Mouse (Mus musculus) liver (tissue): ENCODE measurements at regions not wholly inside any gene's neighbourhood (a gene's known extent, or its start where the extent isn't known, plus 50 kb on each side); places are given as distances from the start of the nearest gene placed in this dataset.

Source experiments
- DNase-seq: peaks from one replicate; pipeline ENCODE4 v3.0.0-alpha.2; 2020; ENCODE audit warnings: mixed read lengths

DNA sequence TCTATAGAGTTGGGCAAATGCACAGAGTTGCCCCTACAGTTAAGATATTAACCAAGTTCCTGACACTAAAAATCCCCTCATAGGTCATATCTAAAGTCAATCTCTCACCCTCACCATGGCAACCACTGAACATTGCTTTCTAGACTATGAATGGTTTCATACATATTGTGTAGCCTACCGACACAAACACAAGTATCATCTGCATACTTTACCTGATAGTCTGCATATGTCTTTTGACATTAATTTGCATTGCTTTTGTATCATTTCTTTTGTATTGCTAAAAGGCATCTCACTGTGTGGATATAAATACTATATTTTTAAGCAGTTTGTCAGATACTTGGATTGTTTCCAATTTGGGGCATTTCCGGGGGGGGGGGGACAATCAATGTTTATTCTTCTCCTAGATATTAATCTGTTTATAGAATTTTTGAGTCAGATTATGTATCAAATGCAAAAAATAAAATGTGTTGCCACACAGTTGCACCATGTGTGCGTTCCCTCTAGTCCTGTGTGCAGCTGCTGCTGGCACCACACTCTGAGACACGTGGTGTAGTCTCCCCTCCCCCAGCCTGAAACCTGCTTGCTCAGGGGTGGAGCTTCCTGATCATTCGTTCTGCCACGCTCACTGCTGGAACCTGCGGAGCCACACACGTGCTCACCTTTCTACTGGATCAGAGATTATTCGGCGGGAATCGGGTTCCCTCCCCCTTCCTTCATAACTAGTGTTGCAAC, 94.7 kb upstream of the Mapk10 start:
- no peak for DNase-seq

DNA sequence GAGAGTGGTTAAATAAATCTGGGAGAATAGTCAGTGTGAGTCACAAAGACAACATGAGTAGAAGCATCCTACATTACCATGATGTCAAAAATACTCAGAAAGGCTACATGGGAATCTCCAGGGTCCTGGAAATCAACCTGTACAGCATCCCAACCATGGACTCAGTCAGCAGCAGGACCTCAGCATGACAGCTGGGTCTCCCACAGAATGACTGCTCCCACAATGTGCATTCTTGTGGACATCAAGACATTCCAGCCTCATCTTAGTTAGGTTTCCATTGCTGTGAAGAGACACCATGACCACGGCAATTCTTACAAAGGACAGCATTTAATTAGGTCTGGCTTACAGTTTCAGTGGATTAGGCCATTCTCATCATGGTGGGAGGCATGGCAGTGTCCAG, 93.8 kb upstream of the Mapk10 start:
- no peak for DNase-seq

DNA sequence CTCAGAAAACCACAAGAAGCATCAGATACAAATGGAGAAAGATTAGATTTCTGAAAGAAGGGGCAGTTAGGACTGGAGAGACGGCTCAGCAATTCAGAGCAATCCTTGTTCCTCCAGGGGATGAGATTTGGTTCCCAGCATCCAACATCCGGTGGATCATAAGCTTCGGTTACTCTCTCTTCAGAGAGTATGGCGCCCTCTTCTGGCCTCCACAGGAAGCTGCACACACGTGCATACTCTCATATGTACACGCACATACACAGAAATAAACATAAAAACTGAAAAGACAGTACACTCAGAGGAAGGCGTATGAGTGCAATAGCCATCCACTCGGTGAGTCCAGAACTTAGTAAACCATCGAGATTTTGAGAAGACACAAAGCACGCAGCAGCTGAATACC, 91.6 kb upstream of the Mapk10 start:
- no peak for DNase-seq

DNA sequence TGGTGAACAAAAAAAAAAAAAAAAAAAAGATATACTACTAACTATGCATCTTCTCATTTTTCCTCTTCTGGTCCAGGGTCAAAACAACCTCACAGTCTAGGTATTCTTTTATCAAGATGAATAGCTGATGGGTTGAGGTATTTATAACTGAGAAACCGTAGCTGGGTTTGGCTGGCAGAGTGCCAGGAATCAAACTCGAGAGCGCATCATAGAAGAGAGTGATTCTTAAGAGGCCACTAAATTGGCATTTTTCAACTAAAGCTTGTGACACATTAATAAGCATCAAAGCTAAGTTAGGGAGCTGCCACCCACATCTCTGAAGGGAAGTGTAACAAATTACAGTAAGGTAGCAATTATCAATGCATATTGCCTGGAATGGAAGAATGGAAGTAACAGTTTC, 90.2 kb upstream of the Mapk10 start:
- DNase-seq = no peak

DNA sequence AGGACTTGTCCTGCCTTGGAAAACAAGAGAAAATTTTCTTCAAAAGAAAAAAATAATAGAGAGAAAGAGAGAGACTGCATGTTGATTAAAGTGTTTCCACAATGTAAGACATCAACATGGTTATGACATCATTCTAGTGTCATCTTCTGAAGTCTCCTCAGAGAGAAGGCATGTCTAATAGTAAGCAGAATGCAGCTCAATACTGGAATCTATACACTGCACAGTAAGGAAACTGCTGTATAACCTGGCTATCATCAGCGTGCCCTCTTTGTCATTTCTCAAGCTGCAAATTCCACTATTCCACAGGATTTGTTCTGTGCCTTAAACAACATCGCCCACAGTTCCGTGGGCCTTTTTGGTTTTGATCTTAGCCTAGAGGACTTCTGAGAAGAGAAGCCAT, 82.8 kb upstream of the Mapk10 start:
- no peak for DNase-seq

DNA sequence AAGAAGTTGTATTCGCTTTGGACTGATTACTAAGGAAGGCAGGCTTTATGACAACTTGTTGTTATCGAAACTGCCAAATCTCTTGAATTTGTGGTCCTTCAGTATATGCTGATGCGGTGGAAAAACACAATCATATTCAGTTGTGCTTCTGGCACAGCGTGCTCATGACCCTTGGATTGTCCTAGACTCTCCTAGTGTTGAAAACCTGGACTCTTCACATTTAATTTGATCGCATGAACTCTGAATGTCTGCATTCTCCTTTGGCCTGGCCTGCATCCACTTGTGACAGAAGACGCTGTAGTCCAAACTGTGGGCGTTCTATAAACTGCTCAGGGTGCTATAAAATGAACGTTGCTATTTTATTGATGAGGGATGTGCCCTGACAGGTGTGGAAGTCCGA, 80.6 kb upstream of the Mapk10 start:
- DNase-seq = no peak

DNA sequence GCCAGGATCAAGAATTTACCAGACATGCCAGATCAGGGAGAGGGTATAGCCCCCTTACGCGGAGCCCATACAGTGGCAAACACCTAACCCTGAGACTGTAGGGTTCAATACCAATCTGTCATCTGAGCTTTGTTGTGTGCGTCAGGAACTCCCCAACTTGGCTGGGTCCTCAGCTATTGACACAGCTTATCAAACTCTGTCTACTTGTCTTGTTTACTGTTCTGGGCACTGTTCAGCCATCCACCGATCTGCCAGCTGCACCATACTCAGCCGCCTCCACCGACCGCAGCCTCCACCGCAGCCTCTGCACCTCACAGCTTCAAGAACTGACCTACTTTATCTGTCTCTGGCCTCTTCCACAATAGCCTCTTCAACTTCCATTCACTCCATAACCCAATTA, 80.1 kb upstream of the Mapk10 start:
- DNase-seq = no peak

DNA sequence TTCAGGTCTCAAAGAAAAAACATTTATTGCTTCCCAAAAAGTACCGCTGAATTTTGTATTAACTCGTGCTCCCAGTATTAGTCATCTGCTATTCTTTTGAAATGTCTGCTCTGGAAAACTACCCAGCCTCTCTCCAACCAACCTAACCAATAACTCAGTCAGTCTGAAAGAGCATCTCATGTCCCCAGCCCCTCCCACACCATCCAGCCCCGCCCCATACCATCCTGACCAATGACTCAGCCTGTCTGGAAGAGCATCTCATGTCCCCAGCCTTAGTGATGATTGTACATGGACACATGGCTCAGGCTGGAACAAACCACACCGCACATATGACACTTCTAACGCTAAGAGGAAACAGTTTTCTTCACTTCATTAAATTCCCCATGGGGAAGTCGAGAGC, 58.1 kb upstream of the Mapk10 start:
- DNase-seq = no peak

DNA sequence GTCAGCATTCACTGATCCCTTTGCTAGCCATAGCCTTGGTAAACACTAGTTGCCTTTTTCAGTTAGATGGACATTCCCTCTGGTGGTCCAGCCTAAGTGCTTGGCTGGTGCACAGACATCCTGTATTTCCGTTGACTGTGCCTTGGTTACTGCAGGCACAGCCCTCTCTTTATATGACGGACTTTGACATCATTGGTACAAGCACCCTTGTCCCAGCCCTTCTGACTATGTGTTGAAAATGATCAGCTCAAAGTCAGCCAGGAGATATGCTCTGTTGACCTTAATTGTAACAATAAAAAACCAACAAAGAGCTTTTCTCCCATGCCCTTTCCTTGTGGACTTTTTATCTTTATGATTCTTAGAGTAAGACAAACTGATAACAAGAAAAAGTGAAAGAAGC, 53.8 kb upstream of the Mapk10 start:
- no peak for DNase-seq

DNA sequence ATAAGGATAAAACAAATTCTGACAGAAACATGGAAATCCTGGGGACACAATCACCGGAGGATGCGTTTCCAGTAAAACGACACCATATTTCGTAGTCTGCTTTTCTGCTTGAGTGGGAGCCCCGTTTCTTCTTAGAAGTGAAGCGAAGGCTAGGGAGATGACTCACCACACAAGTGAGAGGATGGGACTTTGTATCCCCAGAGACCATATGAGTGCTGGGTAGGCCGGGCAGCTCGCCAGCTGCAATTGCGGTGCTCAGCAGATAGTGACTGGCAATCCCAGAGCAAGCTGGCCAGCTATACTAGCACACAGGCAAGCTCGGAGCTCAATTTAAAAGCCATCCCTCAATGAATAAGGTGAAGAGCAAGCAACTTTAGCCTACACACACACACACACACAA, 50.3 kb upstream of the Mapk10 start:
- DNase-seq = no peak
